Mouse (Mus musculus) embryonic fibroblast, embryonic 13.5 days (primary cell): ENCODE results near the gene Tmem259.

ENCODE experiments used
- CTCF ChIP-seq: IDR thresholded peaks from 2 replicates; pipeline ENCODE4 v1.5.1; 2011; ENCODE audit warnings: mild to moderate bottlenecking, control low read depth, low read length, moderate library complexity, borderline replicate concordance; ENCODE audit not compliant: insufficient read depth
- POLR2A ChIP-seq: IDR thresholded peaks from 2 replicates; pipeline ENCODE4 v1.6.1; 2011; ENCODE audit warnings: low read depth, mild to moderate bottlenecking, control low read depth, low read length, moderate library complexity

DNA sequence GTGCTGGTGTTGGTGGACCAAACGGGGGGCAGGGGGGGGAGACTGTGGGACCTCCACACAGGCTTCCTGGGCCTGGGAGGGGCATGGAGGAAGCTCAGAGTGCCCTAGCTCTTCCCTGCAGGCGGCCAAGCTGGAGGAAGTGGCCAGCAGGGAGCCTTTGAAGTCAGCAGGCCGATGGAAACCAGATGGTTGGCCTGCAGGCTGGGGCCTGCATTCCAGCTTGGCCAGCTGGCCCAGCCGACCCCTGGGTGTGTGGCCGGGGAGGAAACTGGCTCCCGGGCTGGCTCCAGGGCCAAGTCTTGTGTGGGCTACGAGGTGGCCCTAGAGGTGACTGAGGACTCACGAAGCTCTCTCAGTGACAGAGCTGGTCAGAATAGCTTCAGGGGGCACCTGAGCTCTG lies 51.4 kb downstream of the Tmem259 start:
- TF ChIP-seq POLR2A (no peak), CTCF (no peak)
